Mouse (Mus musculus) ovary, postnatal 14 days (tissue): ENCODE data around the gene Tkfc.
A peak's percentile ranks its signal among the peaks of the same experiment; 100 is the strongest.
"Not testable (repeated sequence)": the region's sequence is repeated elsewhere in the genome, so short reads cannot be mapped to it uniquely, and the experiment has no call there.

Experiments used
- DNase-seq: peaks from one replicate; pipeline ENCODE4 v3.0.0; 2022; ENCODE audit warnings: low spot score

The Tkfc gene

GRCm38 (mm10) chr19:10587231-10587630, 18.2 kb downstream of the Tkfc start:
- DNase-seq = no peak

- DNase-seq = no peak
These were observed 20.3 kb downstream of the Tkfc start for GRCm38 (mm10) chr19:10585112-10585511.

GRCm38 (mm10) chr19:10583550-10584146, 21.8 kb downstream of the Tkfc start:
- DNase-seq = no peak

GRCm38 (mm10) chr19:10581984-10582383, 23.5 kb downstream of the Tkfc start:
- DNase-seq = no peak

- DNase-seq = no peak
These were observed 24.7 kb downstream of the Tkfc start for GRCm38 (mm10) chr19:10580761-10581160.

- DNase-seq = no peak
These were observed 25.4 kb downstream of the Tkfc start for GRCm38 (mm10) chr19:10580102-10580501.

- peak; percentile 82 for DNase-seq
These were observed 28.5 kb downstream of the Tkfc start, which contains the start of the genes Cyb561a3 and Tmem138 for GRCm38 (mm10) chr19:10576690-10577561. TSS of gene Cyb561a3 (plus strand) at chr19:10577172. TSS of gene Tmem138 (minus strand) at chr19:10577362.

- no peak for DNase-seq
These were observed 35.8 kb downstream of the Tkfc start for GRCm38 (mm10) chr19:10569627-10570026.

GRCm38 (mm10) chr19:10565217-10565616, 40.2 kb downstream of the Tkfc start:
- DNase-seq = no peak

- no peak for DNase-seq
These were observed 41.2 kb downstream of the Tkfc start for GRCm38 (mm10) chr19:10564278-10564677.

- no peak for DNase-seq
These were observed 43.1 kb downstream of the Tkfc start for GRCm38 (mm10) chr19:10562351-10562750.

GRCm38 (mm10) chr19:10561558-10562314, 43.7 kb downstream of the Tkfc start:
- no peak for DNase-seq

GRCm38 (mm10) chr19:10560108-10560507, 45.3 kb downstream of the Tkfc start:
- DNase-seq = no peak

- not testable (repeated sequence) for DNase-seq
These were observed 47.5 kb downstream of the Tkfc start for GRCm38 (mm10) chr19:10557837-10558375.

- no peak for DNase-seq
These were observed 48.0 kb downstream of the Tkfc start for GRCm38 (mm10) chr19:10557430-10557829.

- no peak for DNase-seq
These were observed 48.5 kb downstream of the Tkfc start for GRCm38 (mm10) chr19:10557001-10557400.

- DNase-seq = peak; percentile 67
These were observed 49.6 kb downstream of the Tkfc start, which contains the start of gene Tmem216 for GRCm38 (mm10) chr19:10555624-10556510. TSS of gene Tmem216 (minus strand) at chr19:10556238.

GRCm38 (mm10) chr19:10539454-10539853, 66.0 kb downstream of the Tkfc start:
- DNase-seq = no peak
